27 mouse cellular contexts compared by ENCODE assay signal in genomic region chr17:5956350-5957000, GRCm38 (mm10). TPM values are rescaled to one million over a fixed set of nuclear protein-coding genes. Genes with fewer than 3 reads are reported as not detected.
DNase-seq lines count a peak whose midpoint lies in the region; ATAC-seq lines count a peak whose summit lies in the region.
"Had no signal": no experiment of that assay in that cellular context is flagged by ENCODE, and none has a peak within 500 bp of the region (broad histone marks: within the 10 kb centered on the region; RNA-seq: fewer than 3 reads in every experiment).

No protein-coding gene starts in this region.

- intact Hi-C loops in gastrocnemius, postnatal 36 days (cut with DNase I) = no loop called here

- H3K4me1 ChIP-seq in kidney, embryonic 16.5 days (ENCODE audit: insufficient read depth, low read length) = peaks cover 15% of the 10 kb centered on the region
- peaks cover 21% of the 10 kb centered on the region for H3K4me1 ChIP-seq in stomach, embryonic 14.5 days (ENCODE audit: control insufficient read depth, insufficient read depth, low read length)
- H3K4me1 ChIP-seq: forebrain, embryonic 12.5 days; hindbrain, embryonic 13.5 days; liver, embryonic 12.5 days; midbrain, embryonic 13.5 days; neural tube, embryonic 15.5 days had no signal

- no peaks in the 10 kb centered on the region for H3K36me3 ChIP-seq in kidney, embryonic 16.5 days (ENCODE audit: insufficient read depth, low read length)
- H3K36me3 ChIP-seq in stomach, embryonic 14.5 days (ENCODE audit: control insufficient read depth, insufficient read depth, low read length) = no peaks in the 10 kb centered on the region
- H3K36me3 ChIP-seq: forebrain, embryonic 12.5 days; heart, embryonic 12.5 days; hindbrain, embryonic 13.5 days; kidney, embryonic 15.5 days; liver, embryonic 12.5 days; midbrain, embryonic 13.5 days; neural tube, embryonic 15.5 days had no signal

- H3K4me3 ChIP-seq in kidney, embryonic 16.5 days (ENCODE audit: low read length) = no peak overlapping the region
- no peak overlapping the region for H3K4me3 ChIP-seq in stomach, embryonic 14.5 days (ENCODE audit: low read depth, low read length)
- H3K4me3 ChIP-seq: forebrain, embryonic 12.5 days; heart, adult 2 months; heart, embryonic 12.5 days; hindbrain, embryonic 13.5 days; kidney, embryonic 15.5 days; liver, embryonic 12.5 days; midbrain, embryonic 13.5 days; neural tube, embryonic 15.5 days had no signal

- H3K27me3 ChIP-seq in kidney, embryonic 16.5 days (ENCODE audit: insufficient read depth, low read length) = no peaks in the 10 kb centered on the region
- H3K27me3 ChIP-seq in stomach, embryonic 14.5 days (ENCODE audit: control insufficient read depth, insufficient read depth, low read length) = no peaks in the 10 kb centered on the region
- H3K27me3 ChIP-seq: forebrain, embryonic 12.5 days; heart, embryonic 12.5 days; hindbrain, embryonic 13.5 days; kidney, embryonic 15.5 days; midbrain, embryonic 13.5 days; neural tube, embryonic 15.5 days had no signal

- ATAC-seq in kidney, embryonic 16.5 days (ENCODE audit: low FRiP score, low TSS enrichment) = 0 out of 2 replicates have a peak, but pooled peaks have one; percentile 15
- ATAC-seq in stomach, embryonic 14.5 days (ENCODE audit: insufficient number of reproducible peaks, insufficient read depth, low FRiP score, low read depth) = no peak
- ATAC-seq: forebrain, postnatal 0 days; liver, embryonic 12.5 days; midbrain, embryonic 13.5 days had no signal

- no peaks in the 10 kb centered on the region for H3K9me3 ChIP-seq in kidney, embryonic 16.5 days (ENCODE audit: low read length)
- H3K9me3 ChIP-seq in stomach, embryonic 14.5 days (ENCODE audit: control insufficient read depth, low read depth, low read length) = no peaks in the 10 kb centered on the region
- H3K9me3 ChIP-seq: forebrain, embryonic 12.5 days; heart, embryonic 12.5 days; hindbrain, embryonic 13.5 days; kidney, embryonic 15.5 days; liver, embryonic 12.5 days; midbrain, embryonic 13.5 days; neural tube, embryonic 15.5 days had no signal

- DNase-seq in kidney, postnatal 14 days = no peak
- peak; percentile 51 for DNase-seq in urinary bladder, postnatal 14 days (ENCODE audit: low spot score)
- no peak for DNase-seq in urinary bladder, postnatal 4 days (ENCODE audit: low spot score in 2 of 2)
- DNase-seq in right cerebral cortex, postnatal 14 days = no peak
- DNase-seq in gastrocnemius, postnatal 36 days = no peak
- DNase-seq: B cell, adult 2 months; cerebellum, adult 11 months; cerebellum, adult 9-10 months; forebrain, postnatal 0 days; gastrocnemius, postnatal 14 days; heart, postnatal 4 days; kidney, adult 18-20 months; kidney, postnatal 4 days; liver, postnatal 0 days; retina, postnatal 1 day; right cerebral cortex, postnatal 25 days; spleen, adult 18-20 months had no signal

- H3K4me2 ChIP-seq in kidney, embryonic 16.5 days (replicated peaks; ENCODE audit: low read depth, low read length) = no peak overlapping the region
- no peak overlapping the region for H3K4me2 ChIP-seq in stomach, embryonic 14.5 days (replicated peaks; ENCODE audit: low read depth, low read length)
- H3K4me2 ChIP-seq: forebrain, embryonic 12.5 days; heart, embryonic 12.5 days; hindbrain, embryonic 13.5 days; kidney, embryonic 15.5 days; liver, embryonic 12.5 days; midbrain, embryonic 13.5 days; neural tube, embryonic 15.5 days had no signal

- no peak overlapping the region for H3K27ac ChIP-seq in kidney, embryonic 16.5 days (ENCODE audit: low read length)
- peak overlapping the region; percentile 3; the same call in 1 of the 2 replicates for H3K27ac ChIP-seq in stomach, embryonic 14.5 days (ENCODE audit: low read length)
- H3K27ac ChIP-seq: forebrain, embryonic 12.5 days; heart, adult 2 months; hindbrain, embryonic 13.5 days; kidney, embryonic 15.5 days; liver, embryonic 12.5 days; midbrain, embryonic 13.5 days; neural tube, embryonic 15.5 days had no signal

- H3K9ac ChIP-seq in kidney, embryonic 16.5 days (replicated peaks; ENCODE audit: low read length) = no peak overlapping the region
- H3K9ac ChIP-seq in stomach, embryonic 14.5 days (replicated peaks; ENCODE audit: low read depth, low read length) = no peak overlapping the region
- H3K9ac ChIP-seq: forebrain, embryonic 12.5 days; forebrain, postnatal 0 days; heart, embryonic 12.5 days; hindbrain, embryonic 13.5 days; kidney, embryonic 15.5 days; liver, embryonic 12.5 days; liver, postnatal 0 days; midbrain, embryonic 13.5 days; neural tube, embryonic 15.5 days had no signal

- 82% methylated on average over 2 of the region's 2 CpGs for WGBS in kidney, embryonic 16.5 days
- WGBS in stomach, embryonic 14.5 days = 89% methylated on average over 2 of the region's 2 CpGs

RNA-seq across cellular contexts. Expression of gene Synj2, which starts 15.4 kb away (rescaled TPM):
- 4.0 and 4.3 TPM in 2 replicates for polyA plus RNA-seq in kidney, embryonic 16.5 days (2015; fragmentation: Nextera tagmentation; extraction: Ambion mirVana)
- 7.5 and 10.3 TPM in 2 replicates for polyA plus RNA-seq in stomach, embryonic 14.5 days (2014; fragmentation: Nextera tagmentation; extraction: Ambion mirVana)
- total RNA-seq in gastrocnemius, postnatal 36 days (2021) = 10 to 100 TPM; 27.2 to 47.5 TPM
